Mouse (Mus musculus): ENCODE measurements around the gene Bend4. TPM values are rescaled to one million over a fixed set of nuclear protein-coding genes. Genes with fewer than 3 reads are reported as not detected.

The Bend4 gene
- 0.19 and 0.21 TPM in 2 replicates for polyA plus RNA-seq (2012; rRNA removed)

GRCm38 (mm10) chr5:67427443-67428360 is at the start of gene Bend4:
Bend4 (minus strand) TSS chr5:67428310.

Other genes starting within 250 kb of the Bend4 start
- 48.3 and 50.9 TPM in 2 replicates for gene Tmem33, start 167.7 kb downstream of the Bend4 start, polyA plus RNA-seq (2012; rRNA removed)
- gene Slc30a9, start 121.4 kb downstream of the Bend4 start, polyA plus RNA-seq (2012; rRNA removed) = 16.9 and 17.1 TPM in 2 replicates
- gene Shisa3, start 179.6 kb upstream of the Bend4 start, polyA plus RNA-seq (2012; rRNA removed) = 0.30 and 0.34 TPM in 2 replicates